Mouse (Mus musculus) CH12.LX (cell line): ENCODE results near the gene Gm10681. TPM values are rescaled to one million over a fixed set of nuclear protein-coding genes. Genes with fewer than 3 reads are reported as not detected.
A peak's percentile ranks its signal among the peaks of the same experiment; 100 is the strongest.
"Not testable (repeated sequence)": the region's sequence is repeated elsewhere in the genome, so short reads cannot be mapped to it uniquely, and the experiment has no call there.

Experiments used
- DNase-seq: peaks from one replicate; pipeline ENCODE4 v3.0.0-alpha.2; 2013; ENCODE audit errors: extremely low read depth
- H3K27ac ChIP-seq: 2 replicates; pipeline ENCODE4 v1.5.1; 2012; ENCODE audit warnings: low read depth, mild to moderate bottlenecking, control low read depth, moderate library complexity; ENCODE audit not compliant: insufficient read depth
- H3K27me3 ChIP-seq: replicated peaks from 2 replicates; pipeline ENCODE3; 2012; ENCODE audit warnings: inconsistent platforms
- H3K36me3 ChIP-seq, 2 experiments: replicated peaks in 1 of 2; 2 replicates each; pipeline versions ENCODE3 to v1.6.1; 2012; ENCODE audit warnings: inconsistent platforms in 1 of 2, low read length in 1 of 2, mild to moderate bottlenecking in 1 of 2, mixed read lengths in 1 of 2, moderate library complexity in 1 of 2; ENCODE audit not compliant: control insufficient read depth in 1 of 2, insufficient read depth in 1 of 2
- H3K4me1 ChIP-seq, 2 experiments: 2 replicates each; pipeline ENCODE4 v1.6.1; 2012; ENCODE audit warnings: inconsistent platforms in 1 of 2, moderate library complexity in 1 of 2; ENCODE audit not compliant: insufficient read depth in 2 of 2, control insufficient read depth in 1 of 2
- H3K4me2 ChIP-seq: 2 replicates; pipeline ENCODE4 v1.6.1; 2012; ENCODE audit warnings: low read depth, mild to moderate bottlenecking, control low read depth; ENCODE audit not compliant: poor library complexity, insufficient read depth, severe bottlenecking
- H3K4me3 ChIP-seq, 3 experiments: fragments of 150-350 bp in 1 of 3; sonication (generic) in 1 of 3; replicated peaks in 1 of 3; 2 replicates each; pipeline versions ENCODE3 to v1.5.1; 2011 to 2012; ENCODE audit warnings: low read depth in 2 of 3, low read length in 2 of 3, mild to moderate bottlenecking in 2 of 3, moderate library complexity in 2 of 3, control low read depth in 1 of 3, improper control_type of control experiment in 1 of 3, inconsistent platforms in 1 of 3, mixed read lengths in 1 of 3; ENCODE audit not compliant: poor library complexity in 1 of 3
- H3K79me2 ChIP-seq: replicated peaks from 2 replicates; pipeline ENCODE4 v1.6.1; 2012; ENCODE audit warnings: mild to moderate bottlenecking, moderate library complexity; ENCODE audit not compliant: control insufficient read depth, poor library complexity, insufficient read depth, severe bottlenecking; ENCODE audit errors: extremely low read depth
- H3K9ac ChIP-seq: 2 replicates; pipeline ENCODE4 v1.6.1; 2012; ENCODE audit warnings: low read depth, mild to moderate bottlenecking, control low read depth, moderate library complexity; ENCODE audit not compliant: insufficient read depth
- H3K9me3 ChIP-seq: replicated peaks from 2 replicates; pipeline ENCODE3; 2012; ENCODE audit warnings: low read length, inconsistent platforms, mixed read lengths
- BHLHE40 ChIP-seq: IDR thresholded peaks from 2 replicates; pipeline ENCODE4 v1.6.1; 2011; ENCODE audit warnings: mild to moderate bottlenecking, low read depth, low read length, improper control_type of control experiment
- CHD1 ChIP-seq: IDR thresholded peaks from 2 replicates; pipeline ENCODE4 v1.6.1; 2012; ENCODE audit warnings: low read depth, low read length, improper control_type of control experiment, inconsistent platforms
- CHD2 ChIP-seq: IDR thresholded peaks from 2 replicates; pipeline ENCODE4 v1.6.1; 2011; ENCODE audit warnings: low read length, improper control_type of control experiment
- EP300 ChIP-seq: IDR thresholded peaks from 2 replicates; pipeline ENCODE4 v1.6.1; 2011; ENCODE audit warnings: low read length, improper control_type of control experiment
- ETS1 ChIP-seq: conservative IDR thresholded peaks from 2 replicates; pipeline ENCODE4 v1.6.1; 2012; ENCODE audit warnings: low read depth, mild to moderate bottlenecking, inconsistent platforms, low read length, improper control_type of control experiment, moderate library complexity
- GABPA ChIP-seq: IDR thresholded peaks from 2 replicates; pipeline ENCODE4 v1.6.1; 2012; ENCODE audit warnings: low read depth, low read length, improper control_type of control experiment, inconsistent platforms; ENCODE audit not compliant: insufficient replicate concordance
- JUN ChIP-seq: IDR thresholded peaks from 2 replicates; pipeline ENCODE4 v1.6.1; 2011; ENCODE audit warnings: low read depth, mild to moderate bottlenecking, low read length, improper control_type of control experiment, moderate library complexity; ENCODE audit not compliant: insufficient read depth
- JUND ChIP-seq: conservative IDR thresholded peaks from 2 replicates; pipeline ENCODE4 v1.6.1; 2011; ENCODE audit warnings: low read depth, low read length, improper control_type of control experiment
- KAT2A ChIP-seq: IDR thresholded peaks from 2 replicates; pipeline ENCODE4 v1.6.1; 2012; ENCODE audit warnings: low read length, improper control_type of control experiment, inconsistent platforms; ENCODE audit not compliant: insufficient replicate concordance
- MAX ChIP-seq: IDR thresholded peaks from 2 replicates; pipeline ENCODE4 v1.6.1; 2011; ENCODE audit warnings: low read length, improper control_type of control experiment
- MAZ ChIP-seq: IDR thresholded peaks from 2 replicates; pipeline ENCODE4 v1.6.1; 2012; ENCODE audit warnings: low read depth, mild to moderate bottlenecking, inconsistent platforms, low read length, improper control_type of control experiment, moderate library complexity
- MXI1 ChIP-seq: IDR thresholded peaks from 2 replicates; pipeline ENCODE4 v1.6.1; 2011; ENCODE audit warnings: mild to moderate bottlenecking, low read depth, low read length, improper control_type of control experiment
- NELFE ChIP-seq: IDR thresholded peaks from 2 replicates; pipeline ENCODE4 v1.6.1; 2011; ENCODE audit warnings: low read depth, low read length, improper control_type of control experiment
- POLR2A ChIP-seq: IDR thresholded peaks from 2 replicates; pipeline ENCODE4 v1.6.1; 2011; ENCODE audit warnings: low read depth, mild to moderate bottlenecking, improper control_type of control experiment, low read length
- POLR2AphosphoS2 ChIP-seq: IDR thresholded peaks from 2 replicates; pipeline ENCODE4 v1.6.1; 2011; ENCODE audit warnings: low read depth, low read length, improper control_type of control experiment
- RCOR1 ChIP-seq: conservative IDR thresholded peaks from 2 replicates; pipeline ENCODE4 v1.6.1; 2012; ENCODE audit warnings: low read depth, mild to moderate bottlenecking, inconsistent platforms, low read length, improper control_type of control experiment
- TCF12 ChIP-seq: IDR thresholded peaks from 2 replicates; pipeline ENCODE4 v1.6.1; 2014; ENCODE audit warnings: low read depth, mild to moderate bottlenecking, inconsistent platforms, low read length, improper control_type of control experiment
- UBTF ChIP-seq: IDR thresholded peaks from 2 replicates; pipeline ENCODE4 v1.6.1; 2012; ENCODE audit warnings: low read depth, mild to moderate bottlenecking, inconsistent platforms, low read length, improper control_type of control experiment, moderate library complexity
- ZKSCAN1 ChIP-seq: IDR thresholded peaks from 2 replicates; pipeline ENCODE4 v1.6.1; 2012; ENCODE audit warnings: low read depth, inconsistent platforms, low read length, improper control_type of control experiment, borderline replicate concordance
- ZNF384 ChIP-seq: IDR thresholded peaks from 2 replicates; pipeline ENCODE4 v1.6.1; 2012; ENCODE audit warnings: low read depth, low read length, improper control_type of control experiment, inconsistent platforms
- dilution Hi-C: fragments of 300-500 bp; cut with MboI; formaldehyde crosslinking; loops from 2 replicates; pipeline ENCODE4 v1.14.3; 2020; ENCODE audit warnings: low sequenced_read_pairs; ENCODE audit not compliant: extremely low pct_unique_long_range_greater_than_20kb, extremely low pct_ligation_motif_present
- in situ Hi-C: fragments of 300-500 bp; cut with MboI; formaldehyde crosslinking; loops from 3 replicates; pipeline ENCODE4 v1.14.3; 2019; ENCODE audit warnings: low sequenced_read_pairs, low pct_ligation_motif_present, low pct_unique_long_range_greater_than_20kb, mixed read lengths
- polyA plus RNA-seq: library from polyadenylated mRNA; unstranded; fragments of >175 nt; gene quantifications from 2 replicates; pipeline ENCODE4 v1.2.1, GENCODE M21; 2012; ENCODE audit warnings: low read depth; ENCODE audit not compliant: insufficient read length
- total RNA-seq, 2 experiments: library from RNA; depleted of rRNA; stranded (reverse); fragments of 300-350 nt in 1 of 2; fragments of >200 nt in 1 of 2; gene quantifications; 2 replicates each; pipeline ENCODE4 v1.2.3; 2012 to 2014

Gm10681 gene
- total and polyA plus RNA-seq, 3 experiments = not detected

DNA sequence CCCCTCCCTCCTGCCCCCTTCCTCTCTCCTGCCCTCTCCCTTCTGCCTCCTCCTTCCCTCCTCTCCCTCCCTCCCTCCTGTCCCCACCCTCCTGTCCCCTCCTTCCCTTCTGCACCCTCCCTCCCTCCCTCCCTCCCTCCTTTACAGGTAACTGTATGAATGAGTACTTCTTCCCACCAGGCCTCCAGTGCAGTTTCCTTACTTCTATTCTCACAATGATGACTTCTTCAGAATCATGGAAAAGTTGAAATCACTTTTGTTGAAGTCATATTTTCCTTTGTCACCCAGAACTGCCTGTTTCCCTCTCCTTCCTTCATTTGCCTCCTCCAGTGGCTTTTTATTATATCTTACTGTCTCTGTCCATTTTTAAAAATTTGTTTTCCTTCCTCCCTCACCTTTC, 25.4 kb upstream of the Gm10681 start:
- in situ Hi-C loops = no loop called here
- Histone ChIP-seq H3K27ac (no peak overlapping the region), H3K4me1 (no peaks in the 10 kb centered on the region), H3K36me3 (no peaks in the 10 kb centered on the region), H3K9me3 (no peaks in the 10 kb centered on the region), H3K79me2 (no peaks in the 10 kb centered on the region), H3K9ac (no peak overlapping the region)
- DNase-seq = peak; percentile 25
- dilution Hi-C loops = no loop called here
- TF ChIP-seq POLR2A (no peak), ZKSCAN1 (no peak), POLR2AphosphoS2 (no peak), TCF12 (no peak), JUND (peak; percentile 52; the same call in 1 of the 2 replicates), GABPA (no peak), CHD2 (no peak), ETS1 (peak; percentile 52; the same call in 1 of the 2 replicates), RCOR1 (no peak), ZNF384 (no peak), MXI1 (no peak), UBTF (no peak), JUN (0 out of 2 replicates have a peak, but pooled peaks have one; percentile 22), MAZ (no peak), KAT2A (no peak), EP300 (peak; percentile 56), MAX (no peak), BHLHE40 (no peak), NELFE (no peak), CHD1 (no peak)
- TF ChIP-seq, all 38 proteins: peak for 4
- Histone ChIP-seq H3K27me3 (peaks cover 14% of the 10 kb centered on the region), H3K4me3 (no peak overlapping the region), H3K4me2 (no peak overlapping the region)

DNA sequence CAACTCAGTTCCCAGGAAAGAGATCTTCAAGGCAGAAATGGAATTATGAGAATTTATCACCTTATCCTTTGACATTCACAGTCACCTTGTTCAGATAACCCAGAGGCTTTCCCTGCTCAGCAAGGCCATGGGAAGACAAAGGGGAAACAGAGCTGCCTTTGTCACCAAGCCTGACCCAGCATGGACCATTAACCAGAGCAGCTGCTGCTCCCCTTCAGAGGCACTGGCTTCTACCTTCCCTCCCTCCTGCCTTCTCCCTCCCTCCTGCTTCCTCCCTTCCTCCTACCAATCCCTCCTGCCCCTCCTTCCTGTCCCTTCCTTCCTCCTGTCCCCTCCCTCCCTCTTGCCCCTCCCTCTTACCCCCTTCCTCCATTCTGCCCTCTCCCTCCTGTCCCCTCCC, 24.9 kb upstream of the Gm10681 start:
- H3K4me2 ChIP-seq, in situ Hi-C loops, H3K9ac ChIP-seq, H3K4me3 ChIP-seq, H3K36me3 ChIP-seq, DNase-seq, H3K27ac ChIP-seq, H3K27me3 ChIP-seq, dilution Hi-C loops, H3K4me1 ChIP-seq, H3K9me3 ChIP-seq, H3K79me2 ChIP-seq: not testable (repeated sequence)
